Comparison of ENCODE assay signal across 12 mouse cellular contexts in the genomic region with DNA sequence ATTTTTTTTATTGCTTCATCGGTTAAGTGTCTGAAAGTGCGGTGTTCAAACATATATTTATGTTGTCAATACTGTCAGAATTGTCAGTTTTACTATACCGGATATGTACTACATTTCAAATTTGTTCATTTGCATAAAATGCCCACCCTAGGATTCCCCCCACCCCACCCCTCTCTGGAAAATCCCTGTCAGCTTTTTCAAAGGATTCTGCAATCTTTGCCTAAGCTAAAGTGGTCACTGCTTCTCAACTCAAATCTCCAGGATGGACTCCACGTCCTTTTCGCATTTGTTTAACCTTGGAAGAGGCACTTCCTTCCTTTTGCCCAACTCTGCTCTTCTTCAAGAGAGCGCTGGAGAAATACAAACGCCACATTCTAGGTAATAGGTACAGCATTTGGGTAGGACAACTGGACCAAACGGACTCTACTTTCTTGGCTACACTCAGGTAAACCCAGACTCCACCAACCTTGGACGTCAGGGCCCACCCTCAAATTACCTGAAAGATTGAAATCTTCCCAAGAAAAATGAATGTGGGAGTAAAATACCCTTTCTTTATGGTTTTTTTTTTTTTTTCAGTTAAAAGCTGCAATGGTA. TPM values are rescaled to one million over a fixed set of nuclear protein-coding genes. Genes with fewer than 3 reads are reported as not detected.
A peak's percentile ranks its signal among the peaks of the same experiment; 100 is the strongest.
DNase-seq lines count a peak whose midpoint lies in the region; ATAC-seq lines count a peak whose summit lies in the region.
"Had no signal": no experiment of that assay in that cellular context is flagged by ENCODE, and none has a peak within 500 bp of the region (broad histone marks: within the 10 kb centered on the region; RNA-seq: fewer than 3 reads in every experiment).

No protein-coding gene starts in this region.

- H3K9ac ChIP-seq in forebrain, embryonic 12.5 days, result peak overlapping the region; percentile 38
- H3K9ac ChIP-seq in hindbrain, embryonic 11.5 days (ENCODE audit: low read depth, low read length), result no peak overlapping the region
- no peak overlapping the region for H3K9ac ChIP-seq in midbrain, embryonic 16.5 days (ENCODE audit: low read depth, low read length)

- peak overlapping the region; percentile 69 for H3K4me2 ChIP-seq in forebrain, embryonic 12.5 days
- 0 out of 2 replicates have a peak overlapping the region, but pooled peaks have one; percentile 22 for H3K4me2 ChIP-seq in hindbrain, embryonic 11.5 days (replicated peaks; ENCODE audit: low read depth, low read length)
- no peak overlapping the region; the same call in none of the 2 replicates for H3K4me2 ChIP-seq in midbrain, embryonic 16.5 days (ENCODE audit: low read length)

- H3K27ac ChIP-seq in forebrain, embryonic 12.5 days, result no peak overlapping the region
- no peak overlapping the region for H3K27ac ChIP-seq in forebrain, embryonic 10.5 days
- H3K27ac ChIP-seq in hindbrain, embryonic 11.5 days (ENCODE audit: low read depth, low read length), result no peak overlapping the region
- H3K27ac ChIP-seq in midbrain, embryonic 16.5 days (ENCODE audit: low read length), result peak overlapping the region; percentile 62; the same call in 1 of the 2 replicates

- DNase-seq in forebrain, embryonic 10.5 days (ENCODE audit: extremely low spot score, low spot score), result no peak
- DNase-seq in brain, adult 2 months (ENCODE audit: low read depth, low spot score), result peak; percentile 7
- peak; percentile 34 for DNase-seq in hindbrain, embryonic 11.5 days (ENCODE audit: low spot score)
- DNase-seq in spleen, postnatal 14 days (ENCODE audit: low spot score in 2 of 2), result no peak
- no peak for DNase-seq in gastrocnemius, postnatal 10 days
- no peak for DNase-seq in adrenal gland, adult 18-20 months (ENCODE audit: low spot score in 2 of 2)
- DNase-seq: heart, postnatal 10 days; liver; lung, postnatal 14 days had no signal

- no peaks in the 10 kb centered on the region for H3K36me3 ChIP-seq in forebrain, embryonic 12.5 days (replicated peaks)
- no peaks in the 10 kb centered on the region for H3K36me3 ChIP-seq in forebrain, embryonic 10.5 days (replicated peaks)
- no peaks in the 10 kb centered on the region for H3K36me3 ChIP-seq in hindbrain, embryonic 11.5 days (ENCODE audit: control insufficient read depth, insufficient read depth, low read length)
- H3K36me3 ChIP-seq in midbrain, embryonic 16.5 days (ENCODE audit: control insufficient read depth, insufficient read depth, low read length), result no peaks in the 10 kb centered on the region

- no peaks in the 10 kb centered on the region for H3K9me3 ChIP-seq in forebrain, embryonic 12.5 days
- H3K9me3 ChIP-seq in forebrain, embryonic 10.5 days, result no peaks in the 10 kb centered on the region
- H3K9me3 ChIP-seq in hindbrain, embryonic 11.5 days (ENCODE audit: control insufficient read depth, low read length), result no peaks in the 10 kb centered on the region
- no peaks in the 10 kb centered on the region for H3K9me3 ChIP-seq in midbrain, embryonic 16.5 days (replicated peaks; ENCODE audit: control insufficient read depth, low read length, poor library complexity, severe bottlenecking)

- H3K27me3 ChIP-seq in forebrain, embryonic 12.5 days, result peaks cover 45% of the 10 kb centered on the region
- H3K27me3 ChIP-seq in forebrain, embryonic 10.5 days (ENCODE audit: poor library complexity, severe bottlenecking), result peaks cover 99% of the 10 kb centered on the region
- H3K27me3 ChIP-seq in hindbrain, embryonic 11.5 days (ENCODE audit: control insufficient read depth, insufficient read depth, low read length), result no peaks in the 10 kb centered on the region
- peaks cover 5% of the 10 kb centered on the region; the same call in 1 of the 2 replicates for H3K27me3 ChIP-seq in midbrain, embryonic 16.5 days (ENCODE audit: control insufficient read depth, insufficient read depth, low read depth, low read length)

- H3K4me3 ChIP-seq in forebrain, embryonic 12.5 days (replicated peaks), result peak overlapping the region; percentile 17; the same call in 1 of the 2 replicates
- H3K4me3 ChIP-seq in forebrain, embryonic 10.5 days, result no peak overlapping the region
- no peak overlapping the region for H3K4me3 ChIP-seq in hindbrain, embryonic 11.5 days (ENCODE audit: low read depth, low read length)
- 0 out of 2 replicates have a peak overlapping the region, but pooled peaks have one; percentile 12 for H3K4me3 ChIP-seq in midbrain, embryonic 16.5 days (ENCODE audit: low read depth, low read length)

- no peak for ATAC-seq in forebrain, embryonic 12.5 days (ENCODE audit: low FRiP score)
- ATAC-seq in hindbrain, embryonic 11.5 days (ENCODE audit: low FRiP score), result no peak
- ATAC-seq in midbrain, embryonic 16.5 days, result no peak

- 16% methylated on average over 9 of the region's 9 CpGs for WGBS in forebrain, embryonic 12.5 days
- WGBS in forebrain, embryonic 10.5 days, result 5% methylated on average over 9 of the region's 9 CpGs
- 33% methylated on average over 9 of the region's 9 CpGs for WGBS in hindbrain, embryonic 11.5 days
- 13% methylated on average over 9 of the region's 9 CpGs for WGBS in midbrain, embryonic 16.5 days

- peaks cover 44% of the 10 kb centered on the region for H3K4me1 ChIP-seq in forebrain, embryonic 12.5 days
- peaks cover 69% of the 10 kb centered on the region for H3K4me1 ChIP-seq in forebrain, embryonic 10.5 days
- peaks cover 3% of the 10 kb centered on the region for H3K4me1 ChIP-seq in hindbrain, embryonic 11.5 days (replicated peaks; ENCODE audit: control insufficient read depth, insufficient read depth, low read length)
- H3K4me1 ChIP-seq in midbrain, embryonic 16.5 days (ENCODE audit: control insufficient read depth, insufficient read depth, low read length), result peaks cover 14% of the 10 kb centered on the region

RNA-seq across cellular contexts. Expression of a gene that starts 7.8 kb away (rescaled TPM):
- polyA plus RNA-seq in forebrain, embryonic 12.5 days (2016; fragmentation: Nextera tagmentation; extraction: Ambion mirVana), result 104 and 111 TPM in 2 replicates
- 32.5 TPM in 2 replicates for polyA plus RNA-seq in forebrain, embryonic 10.5 days (2016; fragmentation: Nextera tagmentation; extraction: Ambion mirVana)
- 121 and 142 TPM in 2 replicates for polyA plus RNA-seq in hindbrain, embryonic 11.5 days (2014; fragmentation: Nextera tagmentation; extraction: Ambion mirVana)
- 62.5 and 70.2 TPM in 2 replicates for polyA plus RNA-seq in midbrain, embryonic 16.5 days (2015; fragmentation: Nextera tagmentation; extraction: Ambion mirVana)
- total RNA-seq in gastrocnemius, postnatal 10 days (2021), result 1 to 10 TPM; 4.0 to 5.2 TPM
- 100 to 1,000 TPM; 216 to 279 TPM for total RNA-seq in adrenal gland, adult 18-20 months (2021)
- total RNA-seq: common myeloid progenitor, adult 5-6 weeks had no signal

Comparison
In these comparisons a context has a peak if more than half of its experiments do, and no peak if none do; other contexts are left out.
1. H3K4me3 ChIP-seq: peak in forebrain, embryonic 12.5 days (single experiment) and midbrain, embryonic 16.5 days (single experiment); none in forebrain, embryonic 10.5 days (single experiment) and hindbrain, embryonic 11.5 days (single experiment).
2. DNase-seq: peak in brain, adult 2 months (single experiment) and hindbrain, embryonic 11.5 days (single experiment); none in forebrain, embryonic 10.5 days (single experiment), spleen, postnatal 14 days (0 of 2), gastrocnemius, postnatal 10 days (single experiment) and adrenal gland, adult 18-20 months (0 of 2).